Mouse (Mus musculus): ENCODE measurements around the gene Fam71d. TPM values are rescaled to one million over a fixed set of nuclear protein-coding genes. Genes with fewer than 3 reads are reported as not detected.

Fam71d gene
- total RNA-seq, 2 experiments from 2014 or later, result not detected

- no peak for ATAC-seq (replicated peaks; ENCODE audit: low FRiP score, poor library complexity, severe bottlenecking)
Measured at GRCm38 (mm10) chr12:78761979-78762378, 70.6 kb downstream of the Fam71d start.

GRCm38 (mm10) chr12:78769031-78769713 lies 77.8 kb downstream of the Fam71d start:
- no peak for ATAC-seq (replicated peaks; ENCODE audit: low FRiP score, poor library complexity, severe bottlenecking)

GRCm38 (mm10) chr12:78773211-78773610 lies 81.9 kb downstream of the Fam71d start:
- no peak for ATAC-seq (replicated peaks; ENCODE audit: low FRiP score, poor library complexity, severe bottlenecking)

GRCm38 (mm10) chr12:78777916-78778315 lies 86.6 kb downstream of the Fam71d start:
- no peak for ATAC-seq (replicated peaks; ENCODE audit: low FRiP score, poor library complexity, severe bottlenecking)

- ATAC-seq (replicated peaks; ENCODE audit: low FRiP score, poor library complexity, severe bottlenecking), result no peak
Measured at GRCm38 (mm10) chr12:78778423-78779067, 87.2 kb downstream of the Fam71d start.

Other genes starting within 250 kb of the Fam71d start
- 5.0 and 26.8 TPM in 2 replicates for gene Mpp5, start 57.4 kb downstream of the Fam71d start, total RNA-seq (2015; ENCODE audit: low replicate concordance)
- gene Mpp5, start 57.4 kb downstream of the Fam71d start, total RNA-seq (2017; ENCODE audit: low replicate concordance), result 9.6 and 49.5 TPM in 2 replicates
- gene Atp6v1d, start 170.1 kb downstream of the Fam71d start, total RNA-seq (2015; ENCODE audit: low replicate concordance), result 70.6 and 96.0 TPM in 2 replicates
- 63.5 and 94.6 TPM in 2 replicates for gene Atp6v1d, start 170.1 kb downstream of the Fam71d start, total RNA-seq (2017; ENCODE audit: low replicate concordance)
- 28.5 and 66.7 TPM in 2 replicates for gene Eif2s1, start 170.3 kb downstream of the Fam71d start, total RNA-seq (2015; ENCODE audit: low replicate concordance)
- 34.2 and 35.0 TPM in 2 replicates for gene Eif2s1, start 170.3 kb downstream of the Fam71d start, total RNA-seq (2017; ENCODE audit: low replicate concordance)
- gene Plek2, start 215.4 kb downstream of the Fam71d start, total RNA-seq (2015; ENCODE audit: low replicate concordance), result 46.5 and 60.9 TPM in 2 replicates
- gene Plek2, start 215.4 kb downstream of the Fam71d start, total RNA-seq (2017; ENCODE audit: low replicate concordance), result 28.4 and 37.2 TPM in 2 replicates